Mouse (Mus musculus) CH12.LX (cell line): Measurements from ENCODE around the gene Slc30a1.

Experiments
- EP300 ChIP-seq: IDR thresholded peaks from 2 replicates; pipeline ENCODE4 v1.6.1; 2011; ENCODE audit warnings: low read length, improper control_type of control experiment
- POLR2A ChIP-seq: IDR thresholded peaks from 2 replicates; pipeline ENCODE4 v1.6.1; 2011; ENCODE audit warnings: low read depth, mild to moderate bottlenecking, improper control_type of control experiment, low read length

- no peak for TF ChIP-seq POLR2A
- TF ChIP-seq EP300 = no peak
Observed at GRCm38 (mm10) chr1:191859847-191860246, 46.7 kb upstream of the Slc30a1 start.
